Mouse (Mus musculus): ENCODE results near the gene Apob. TPM values are rescaled to one million over a fixed set of nuclear protein-coding genes. Genes with fewer than 3 reads are reported as not detected.

Apob gene
- 0.03 and 0.27 TPM in 2 replicates for polyA plus RNA-seq (2016; fragmentation: Nextera tagmentation; extraction: Ambion mirVana)

DNA sequence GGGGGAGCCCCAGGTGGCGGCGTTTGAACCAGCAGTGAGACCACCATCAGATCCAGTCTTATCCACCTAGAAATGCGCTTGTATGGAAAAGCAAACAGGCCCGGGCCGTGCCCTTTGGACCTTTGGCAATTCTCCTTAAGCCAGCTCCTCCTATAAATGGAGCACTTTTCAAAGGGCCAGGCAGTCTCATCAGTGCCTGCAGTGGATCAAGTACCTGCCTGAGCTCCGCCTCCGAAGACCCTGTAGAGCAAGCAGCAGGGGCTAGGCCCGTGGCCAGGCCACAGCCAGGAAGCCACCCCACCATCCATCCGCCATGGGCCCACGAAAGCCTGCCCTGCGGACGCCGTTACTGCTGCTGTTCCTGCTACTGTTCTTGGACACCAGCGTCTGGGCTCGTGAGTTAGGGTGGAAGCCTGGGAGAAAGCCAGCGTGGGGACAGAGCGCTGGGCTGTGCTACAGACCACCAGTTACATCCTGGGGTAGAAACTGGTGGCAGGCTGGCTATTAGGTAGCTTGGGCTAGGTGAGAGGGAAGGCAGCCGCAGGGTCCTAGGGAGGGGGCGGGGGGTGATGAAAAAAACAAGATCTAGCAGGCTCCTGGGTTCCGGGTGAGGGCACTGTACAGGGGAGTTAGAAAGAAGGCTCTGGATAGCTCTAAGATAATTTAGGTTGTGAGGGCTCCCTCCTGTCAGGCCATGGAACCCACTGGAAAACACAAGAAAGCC, at the start of gene Apob:
Apob (plus strand) TSS at position 183 of the 724 bp plus-strand sequence.
- Histone ChIP-seq H3K4me2 (replicated peaks) (peak within 1 kb of the TSS; percentile 31), H3K9ac (replicated peaks) (no peak within 1 kb of the TSS), H3K27me3 (0 out of 2 replicates have a peak, but pooled peaks cover 5% of the 10 kb centered on the region), H3K27ac (replicated peaks) (no peak within 1 kb of the TSS), H3K9me3 (no peaks in the 10 kb centered on the region), H3K4me3 (no peak within 1 kb of the TSS), H3K4me1 (no peaks in the 10 kb centered on the region), H3K36me3 (no peaks in the 10 kb centered on the region)
- ATAC-seq (ENCODE audit: low FRiP score, low read depth) = 0 out of 2 replicates have a peak, but pooled peaks have one; percentile 28
- WGBS = 83% methylated on average over 20 of the region's 20 CpGs

GRCm38 (mm10) chr12:7932405-7932920, 45.0 kb upstream of the Apob start:
- Histone ChIP-seq H3K4me2 (replicated peaks) (no peak overlapping the region), H3K36me3 (no peaks in the 10 kb centered on the region), H3K27me3 (no peaks in the 10 kb centered on the region), H3K4me3 (no peak overlapping the region), H3K4me1 (no peaks in the 10 kb centered on the region), H3K9ac (replicated peaks) (no peak overlapping the region), H3K9me3 (no peaks in the 10 kb centered on the region), H3K27ac (replicated peaks) (no peak overlapping the region)
- ATAC-seq (ENCODE audit: low FRiP score, low read depth) = no peak
- 69% methylated on average over 4 of the region's 4 CpGs for WGBS

DNA sequence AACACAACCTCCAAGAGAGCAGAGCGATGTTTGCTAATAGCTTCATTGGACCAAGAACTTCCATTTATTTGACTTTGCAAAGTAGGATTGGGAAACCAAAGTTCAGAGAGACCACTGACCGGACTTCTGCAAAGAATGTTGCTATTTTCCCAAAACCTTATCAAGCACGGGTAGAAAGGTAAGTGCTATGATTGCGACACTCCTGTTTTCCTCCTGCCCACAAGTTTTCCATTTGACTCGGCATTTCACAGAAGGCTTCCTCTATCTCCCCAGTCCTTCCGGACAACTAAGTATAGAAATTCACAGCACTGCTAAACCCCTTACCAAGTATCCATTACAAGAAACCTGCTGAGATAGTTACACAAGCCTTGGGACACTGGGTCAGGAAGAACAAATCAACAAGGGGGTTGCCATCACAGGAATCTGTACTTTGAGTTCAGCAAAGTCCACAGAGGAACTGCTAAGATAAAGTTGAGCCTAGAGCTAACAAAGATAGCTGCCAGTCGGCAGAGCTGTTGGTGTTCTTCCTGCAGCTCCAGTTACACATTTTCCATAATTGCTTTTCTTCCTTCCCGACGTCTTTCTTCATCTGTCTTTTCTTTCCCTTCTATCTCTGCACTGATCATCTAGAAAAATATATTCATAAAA, 27.2 kb upstream of the Apob start:
- H3K4me3 ChIP-seq = no peak overlapping the region
- no peaks in the 10 kb centered on the region for H3K4me1 ChIP-seq
- no peaks in the 10 kb centered on the region for H3K27me3 ChIP-seq
- H3K36me3 ChIP-seq = no peaks in the 10 kb centered on the region
- no peak overlapping the region for H3K4me2 ChIP-seq (replicated peaks)
- H3K27ac ChIP-seq (replicated peaks) = no peak overlapping the region
- no peak for ATAC-seq (ENCODE audit: low FRiP score, low read depth)
- H3K9me3 ChIP-seq = no peaks in the 10 kb centered on the region
- WGBS = 91% methylated on average over 9 of the region's 9 CpGs
- H3K9ac ChIP-seq (replicated peaks) = no peak overlapping the region

DNA sequence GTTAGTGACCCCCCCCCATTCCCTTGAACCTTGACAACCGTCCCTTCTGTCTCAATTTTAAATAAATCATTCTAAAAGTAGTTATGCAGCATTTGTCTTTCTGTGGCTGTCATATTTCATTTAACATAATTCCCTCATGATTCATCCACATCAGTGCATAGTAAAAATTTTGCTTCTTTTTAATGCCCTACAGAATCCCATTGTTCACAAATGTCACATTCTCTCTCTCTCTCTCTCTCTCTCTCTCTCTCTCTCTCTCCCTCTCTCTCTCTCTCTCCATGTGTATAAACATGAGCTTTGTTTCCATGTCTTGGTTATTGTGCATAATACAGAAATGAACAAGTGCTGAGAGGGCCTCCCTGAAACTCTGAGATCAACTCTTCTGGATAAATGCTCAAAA, 18.6 kb upstream of the Apob start:
- 84% methylated on average over 1 of the region's 1 CpGs for WGBS
- Histone ChIP-seq H3K9me3 (no peaks in the 10 kb centered on the region), H3K36me3 (no peaks in the 10 kb centered on the region), H3K27me3 (no peaks in the 10 kb centered on the region), H3K4me3 (no peak overlapping the region), H3K9ac (replicated peaks) (no peak overlapping the region), H3K27ac (replicated peaks) (no peak overlapping the region), H3K4me2 (replicated peaks) (no peak overlapping the region), H3K4me1 (no peaks in the 10 kb centered on the region)
- ATAC-seq (ENCODE audit: low FRiP score, low read depth) = no peak

GRCm38 (mm10) chr12:7959310-7959918, 18.0 kb upstream of the Apob start:
- Histone ChIP-seq H3K4me3 (no peak overlapping the region), H3K36me3 (no peaks in the 10 kb centered on the region), H3K9ac (replicated peaks) (no peak overlapping the region), H3K4me2 (replicated peaks) (no peak overlapping the region), H3K27ac (replicated peaks) (no peak overlapping the region), H3K27me3 (no peaks in the 10 kb centered on the region), H3K4me1 (no peaks in the 10 kb centered on the region), H3K9me3 (no peaks in the 10 kb centered on the region)
- ATAC-seq (ENCODE audit: low FRiP score, low read depth) = no peak
- WGBS = 82% methylated on average over 6 of the region's 6 CpGs

DNA sequence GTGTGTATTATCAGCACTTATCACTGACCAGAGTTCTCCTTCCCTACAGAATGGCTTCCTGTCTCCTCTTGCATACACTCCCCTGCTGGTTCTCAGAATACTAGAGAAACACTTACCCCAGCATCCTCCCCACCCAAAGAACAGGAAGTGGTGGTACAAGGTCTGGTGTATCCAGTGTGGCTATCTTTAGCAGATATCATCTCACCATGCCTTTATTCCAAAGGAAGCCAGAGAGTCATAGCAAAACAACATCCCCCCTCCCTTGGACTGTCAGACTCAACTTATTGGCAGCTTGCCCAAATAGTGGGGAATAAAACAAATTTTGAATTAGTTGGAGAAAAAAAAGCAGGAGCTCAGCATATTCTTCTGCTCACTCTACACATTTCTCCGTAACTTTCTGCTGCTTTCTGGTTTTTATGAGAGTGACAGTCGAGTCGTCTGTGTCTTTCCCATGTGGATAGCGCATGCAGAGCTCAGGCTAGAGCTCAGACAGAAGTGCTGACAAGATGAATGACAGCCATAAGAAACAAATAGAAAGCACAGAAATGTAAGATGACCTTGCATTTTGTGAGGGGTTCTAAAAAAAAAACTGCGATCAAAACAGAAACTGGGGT, 15.0 kb upstream of the Apob start:
- 77% methylated on average over 5 of the region's 5 CpGs for WGBS
- H3K4me3 ChIP-seq = no peak overlapping the region
- ATAC-seq (ENCODE audit: low FRiP score, low read depth) = no peak

GRCm38 (mm10) chr12:7967221-7967620, 10.2 kb upstream of the Apob start:
- Histone ChIP-seq H3K4me3 (no peak overlapping the region), H3K4me1 (no peaks in the 10 kb centered on the region), H3K27me3 (no peaks in the 10 kb centered on the region), H3K36me3 (no peaks in the 10 kb centered on the region), H3K9me3 (no peaks in the 10 kb centered on the region), H3K9ac (replicated peaks) (no peak overlapping the region), H3K27ac (replicated peaks) (no peak overlapping the region), H3K4me2 (replicated peaks) (no peak overlapping the region)
- ATAC-seq (ENCODE audit: low FRiP score, low read depth) = no peak
- 91% methylated on average over 2 of the region's 2 CpGs for WGBS

More for the DNA sequence above, 15.0 kb upstream of the Apob start:
- no peak overlapping the region for H3K4me2 ChIP-seq (replicated peaks)
- H3K27ac ChIP-seq (replicated peaks) = no peak overlapping the region
- H3K9ac ChIP-seq (replicated peaks) = no peak overlapping the region
- no peaks in the 10 kb centered on the region for H3K36me3 ChIP-seq
- H3K27me3 ChIP-seq = no peaks in the 10 kb centered on the region
- no peaks in the 10 kb centered on the region for H3K9me3 ChIP-seq
- H3K4me1 ChIP-seq = no peaks in the 10 kb centered on the region

- Histone ChIP-seq H3K4me3 (no peak overlapping the region), H3K9me3 (no peaks in the 10 kb centered on the region), H3K36me3 (no peaks in the 10 kb centered on the region), H3K4me1 (no peaks in the 10 kb centered on the region), H3K9ac (replicated peaks) (no peak overlapping the region), H3K4me2 (replicated peaks) (no peak overlapping the region), H3K27me3 (no peaks in the 10 kb centered on the region), H3K27ac (replicated peaks) (no peak overlapping the region)
- 86% methylated on average over 2 of the region's 2 CpGs for WGBS
- no peak for ATAC-seq (ENCODE audit: low FRiP score, low read depth)
Observed at GRCm38 (mm10) chr12:7970301-7970700, 7.1 kb upstream of the Apob start.

DNA sequence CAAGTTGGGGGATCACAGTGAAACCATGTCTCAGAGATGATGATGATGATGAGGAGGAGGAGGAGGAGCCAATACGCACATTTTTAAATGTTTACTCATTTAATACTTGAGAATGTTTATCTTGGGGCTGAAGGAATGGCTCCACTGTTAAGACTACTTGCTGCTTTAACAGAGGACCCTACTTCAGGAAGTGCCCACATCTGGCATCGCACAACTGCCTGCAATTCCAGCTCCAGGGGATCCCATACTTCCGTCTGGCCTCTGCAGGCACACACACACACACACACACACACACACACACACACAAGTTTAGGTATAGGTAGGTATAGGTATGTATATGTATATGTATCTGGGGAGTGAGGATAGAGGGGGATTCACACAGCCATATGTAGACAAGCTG, 6.6 kb upstream of the Apob start:
- Histone ChIP-seq H3K27ac (replicated peaks) (no peak overlapping the region), H3K9me3 (no peaks in the 10 kb centered on the region), H3K36me3 (no peaks in the 10 kb centered on the region), H3K9ac (replicated peaks) (no peak overlapping the region), H3K4me1 (no peaks in the 10 kb centered on the region), H3K4me3 (no peak overlapping the region), H3K4me2 (replicated peaks) (no peak overlapping the region), H3K27me3 (no peaks in the 10 kb centered on the region)
- no peak for ATAC-seq (ENCODE audit: low FRiP score, low read depth)
- 83% methylated on average over 3 of the region's 3 CpGs for WGBS

DNA sequence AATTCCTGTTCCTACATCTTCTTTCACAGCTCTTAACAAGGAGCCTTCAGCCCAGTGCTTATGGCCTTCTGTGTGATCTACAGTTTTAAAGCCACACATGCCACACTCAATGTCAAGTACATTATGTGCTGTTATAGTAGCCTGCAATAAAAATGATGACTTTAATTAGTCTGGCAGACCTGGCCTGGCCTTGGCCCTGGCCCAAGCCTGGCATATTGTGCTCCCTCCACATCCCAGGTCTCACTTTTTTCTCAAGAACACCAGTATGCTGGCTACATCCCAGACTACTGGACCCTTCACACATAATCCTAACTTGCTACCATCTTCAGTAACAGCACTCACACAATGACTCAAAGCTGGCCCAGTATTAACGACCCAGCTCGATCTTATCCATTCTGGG, 5.7 kb upstream of the Apob start:
- no peak overlapping the region for H3K4me3 ChIP-seq
- no peak overlapping the region for H3K9ac ChIP-seq (replicated peaks)
- no peaks in the 10 kb centered on the region for H3K36me3 ChIP-seq
- no peaks in the 10 kb centered on the region for H3K27me3 ChIP-seq
- no peak overlapping the region for H3K4me2 ChIP-seq (replicated peaks)
- no peaks in the 10 kb centered on the region for H3K9me3 ChIP-seq
- 89% methylated on average over 2 of the region's 2 CpGs for WGBS
- no peaks in the 10 kb centered on the region for H3K4me1 ChIP-seq
- H3K27ac ChIP-seq (replicated peaks) = no peak overlapping the region
- no peak for ATAC-seq (ENCODE audit: low FRiP score, low read depth)

GRCm38 (mm10) chr12:7973773-7974322, 3.6 kb upstream of the Apob start:
- 0 out of 2 replicates have a peak, but pooled peaks cover 5% of the 10 kb centered on the region for H3K27me3 ChIP-seq
- no peaks in the 10 kb centered on the region for H3K9me3 ChIP-seq
- H3K27ac ChIP-seq (replicated peaks) = no peak overlapping the region
- no peak overlapping the region for H3K4me3 ChIP-seq
- ATAC-seq (ENCODE audit: low FRiP score, low read depth) = no peak
- 74% methylated on average over 5 of the region's 5 CpGs for WGBS
- H3K4me1 ChIP-seq = no peaks in the 10 kb centered on the region
- no peaks in the 10 kb centered on the region for H3K36me3 ChIP-seq
- no peak overlapping the region for H3K4me2 ChIP-seq (replicated peaks)
- no peak overlapping the region for H3K9ac ChIP-seq (replicated peaks)
